Mouse (Mus musculus) right cerebral cortex, postnatal 25 days (tissue): ENCODE data around the gene Ankrd9.
A peak's percentile ranks its signal among the peaks of the same experiment; 100 is the strongest.

Source experiments
- DNase-seq: peaks from one replicate; pipeline ENCODE4 v3.0.0; 2022

Ankrd9 gene

DNA sequence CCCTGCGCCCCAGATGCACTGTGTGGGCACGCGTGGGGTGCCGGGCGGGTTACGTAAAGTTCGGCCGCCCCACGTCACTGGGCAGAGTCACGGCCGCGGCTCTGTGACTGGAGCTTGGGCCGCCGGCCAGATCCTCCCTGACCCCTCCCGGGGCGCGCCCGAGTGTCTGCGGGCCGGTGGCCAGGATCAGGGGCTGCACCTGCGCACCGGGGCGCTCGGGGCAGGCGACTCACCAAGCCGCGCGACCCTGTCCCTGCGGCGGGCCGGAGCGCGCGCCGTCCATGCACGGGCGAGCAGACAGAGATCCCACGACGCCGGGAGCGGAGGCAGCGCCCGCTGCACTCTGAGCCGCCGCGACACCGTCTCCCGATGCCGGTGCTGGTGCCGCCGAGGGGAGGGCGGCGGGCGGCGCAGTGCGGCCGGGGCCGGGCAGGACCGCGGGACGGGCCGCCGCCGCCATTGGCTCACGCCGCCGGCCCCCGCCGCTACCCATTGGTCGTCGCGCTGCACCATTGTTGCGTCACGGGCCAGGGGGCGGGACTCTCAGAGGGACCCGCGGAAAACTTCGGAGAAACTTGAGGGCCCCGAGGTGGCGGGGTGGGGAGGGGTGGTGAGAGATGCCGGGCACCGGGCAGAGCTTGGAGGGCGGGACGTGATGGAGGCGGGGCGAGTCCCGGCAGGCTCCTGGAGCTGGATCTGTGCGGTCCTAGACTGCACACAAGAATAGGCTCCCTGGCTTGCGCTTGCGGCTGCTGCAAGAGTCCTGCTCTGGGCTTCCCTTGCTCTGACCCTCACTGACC, at the start of gene Ankrd9:
TSS of gene Ankrd9 (minus strand) at position 434 of the 800 bp plus-strand sequence.
- peak; percentile 95 for DNase-seq

DNA sequence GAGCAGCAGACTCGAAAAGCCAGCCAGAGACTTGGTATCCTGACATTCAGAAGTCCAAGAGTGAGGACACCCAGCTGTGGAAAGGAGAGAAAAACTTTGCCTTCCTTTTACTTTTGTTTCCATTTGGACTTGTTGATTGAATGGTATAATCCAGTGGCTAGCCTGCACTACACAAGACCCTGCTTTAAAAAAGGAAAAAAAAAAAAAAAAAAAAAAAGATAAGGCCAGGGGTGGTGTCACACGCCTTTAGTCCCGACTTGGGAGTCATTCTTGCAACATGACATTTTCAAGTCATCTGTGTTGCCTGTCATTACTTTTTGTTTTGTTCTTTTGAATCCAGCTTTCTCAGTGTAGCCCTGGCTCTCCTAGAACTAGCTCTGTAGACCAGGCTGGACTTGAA, 42.7 kb upstream of the Ankrd9 start:
- DNase-seq = no peak

DNA sequence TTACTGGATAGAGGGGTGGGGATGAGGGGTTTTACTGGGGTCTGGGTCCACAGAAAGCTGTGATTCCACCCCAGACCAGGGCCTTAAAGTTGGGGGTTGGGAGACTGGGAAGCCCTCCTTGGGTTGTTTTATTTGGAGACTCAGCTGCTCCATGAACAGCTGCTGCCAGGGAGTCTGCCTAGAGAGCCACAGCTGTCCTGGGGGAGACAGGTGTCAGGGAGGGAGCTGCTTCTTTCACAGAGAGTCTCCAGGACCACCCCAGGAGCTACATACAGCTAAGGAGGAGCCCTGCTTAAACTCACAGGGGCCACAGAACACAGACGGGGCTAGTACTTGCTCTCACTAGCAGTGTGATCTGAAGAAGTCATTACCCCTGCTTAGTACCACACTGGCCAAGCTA, 42.3 kb upstream of the Ankrd9 start:
- no peak for DNase-seq

DNA sequence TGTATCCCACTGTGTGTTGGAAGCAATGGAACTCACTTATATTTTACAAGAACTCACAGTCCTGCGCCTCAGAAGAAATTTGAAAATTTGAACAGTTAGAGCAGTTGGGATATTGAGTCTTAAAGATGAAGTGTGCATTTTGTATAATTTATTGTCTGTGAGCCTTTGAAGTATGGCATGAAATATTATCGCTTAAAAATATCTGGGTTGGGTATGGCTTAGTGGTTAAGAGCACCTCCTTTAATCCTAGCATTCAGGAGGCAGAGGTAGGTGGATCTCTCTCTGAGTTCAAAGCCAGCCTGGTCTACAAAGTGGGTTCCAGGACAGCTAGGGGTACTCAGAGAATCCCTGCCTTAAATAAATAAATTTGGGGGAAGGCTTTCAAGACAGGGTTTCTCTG, 40.2 kb upstream of the Ankrd9 start:
- no peak for DNase-seq

DNA sequence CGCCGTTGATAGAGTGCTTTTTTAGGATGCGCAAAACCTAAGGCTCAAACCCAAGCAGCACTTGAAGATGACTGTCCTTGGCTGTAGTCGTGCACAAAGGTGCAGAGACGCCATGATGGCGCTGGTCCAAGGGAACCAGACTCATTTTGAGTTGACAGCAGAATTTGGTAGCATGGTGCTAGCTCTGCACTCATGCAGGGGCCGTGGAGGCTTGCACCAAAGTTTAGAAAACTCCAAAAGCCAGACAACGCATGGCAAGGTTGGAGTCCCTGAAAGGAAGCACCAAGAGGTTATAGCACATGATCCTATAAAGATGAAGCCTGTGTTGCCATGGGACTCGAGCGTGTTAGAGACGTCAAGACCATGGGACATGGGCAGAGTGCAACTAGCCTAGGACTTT, 39.2 kb upstream of the Ankrd9 start:
- DNase-seq = no peak

DNA sequence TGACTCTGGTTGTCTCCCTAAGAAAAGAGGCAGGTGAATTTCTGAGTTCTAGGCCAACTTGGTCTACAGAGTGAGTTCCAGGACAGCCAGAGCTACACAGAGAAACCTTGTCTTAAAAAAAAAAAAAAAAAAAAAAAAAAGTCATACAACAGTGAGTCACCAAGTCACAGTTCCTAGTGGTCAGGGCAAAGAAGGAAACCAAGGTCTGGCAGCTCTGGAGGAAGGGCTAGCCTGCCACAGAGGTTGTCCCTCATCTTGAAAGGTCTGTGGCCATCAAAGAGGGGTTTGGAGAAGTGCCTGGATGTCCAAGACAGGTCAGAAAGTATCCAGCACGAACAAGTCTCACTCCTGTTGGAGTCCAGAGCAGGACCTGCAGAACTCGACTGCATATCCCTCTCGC, 38.0 kb upstream of the Ankrd9 start:
- DNase-seq = no peak

DNA sequence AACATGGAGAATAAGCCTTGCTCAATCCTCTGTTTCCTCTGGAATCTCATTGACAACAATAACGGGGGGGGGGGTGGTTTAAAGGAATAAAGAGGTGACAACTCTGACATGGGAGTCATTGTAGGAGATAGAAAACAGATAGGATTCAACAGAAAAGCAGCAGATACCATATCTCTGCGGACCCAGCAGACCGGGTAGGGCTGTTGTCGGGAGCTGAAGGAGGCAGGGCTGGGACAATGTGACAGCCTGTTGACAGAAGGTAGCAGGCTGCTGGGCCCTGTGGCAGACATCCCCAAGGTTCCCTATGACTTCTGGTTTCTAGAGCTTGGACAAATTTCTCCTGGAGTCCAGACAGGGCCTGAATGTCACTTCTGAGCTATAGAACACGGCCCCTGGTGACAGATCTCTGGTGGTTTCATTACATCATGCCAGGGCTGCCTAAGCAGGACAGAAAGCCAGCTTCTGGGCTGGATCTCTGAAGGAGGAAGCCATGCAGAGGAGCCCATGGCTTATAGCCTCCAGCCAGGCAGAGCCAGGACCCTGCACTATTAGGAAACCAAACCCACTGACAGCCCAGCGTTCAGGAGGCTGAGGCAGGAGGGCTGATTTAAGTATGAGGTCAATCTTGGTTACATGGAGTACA, 30.9 kb upstream of the Ankrd9 start:
- DNase-seq = no peak

DNA sequence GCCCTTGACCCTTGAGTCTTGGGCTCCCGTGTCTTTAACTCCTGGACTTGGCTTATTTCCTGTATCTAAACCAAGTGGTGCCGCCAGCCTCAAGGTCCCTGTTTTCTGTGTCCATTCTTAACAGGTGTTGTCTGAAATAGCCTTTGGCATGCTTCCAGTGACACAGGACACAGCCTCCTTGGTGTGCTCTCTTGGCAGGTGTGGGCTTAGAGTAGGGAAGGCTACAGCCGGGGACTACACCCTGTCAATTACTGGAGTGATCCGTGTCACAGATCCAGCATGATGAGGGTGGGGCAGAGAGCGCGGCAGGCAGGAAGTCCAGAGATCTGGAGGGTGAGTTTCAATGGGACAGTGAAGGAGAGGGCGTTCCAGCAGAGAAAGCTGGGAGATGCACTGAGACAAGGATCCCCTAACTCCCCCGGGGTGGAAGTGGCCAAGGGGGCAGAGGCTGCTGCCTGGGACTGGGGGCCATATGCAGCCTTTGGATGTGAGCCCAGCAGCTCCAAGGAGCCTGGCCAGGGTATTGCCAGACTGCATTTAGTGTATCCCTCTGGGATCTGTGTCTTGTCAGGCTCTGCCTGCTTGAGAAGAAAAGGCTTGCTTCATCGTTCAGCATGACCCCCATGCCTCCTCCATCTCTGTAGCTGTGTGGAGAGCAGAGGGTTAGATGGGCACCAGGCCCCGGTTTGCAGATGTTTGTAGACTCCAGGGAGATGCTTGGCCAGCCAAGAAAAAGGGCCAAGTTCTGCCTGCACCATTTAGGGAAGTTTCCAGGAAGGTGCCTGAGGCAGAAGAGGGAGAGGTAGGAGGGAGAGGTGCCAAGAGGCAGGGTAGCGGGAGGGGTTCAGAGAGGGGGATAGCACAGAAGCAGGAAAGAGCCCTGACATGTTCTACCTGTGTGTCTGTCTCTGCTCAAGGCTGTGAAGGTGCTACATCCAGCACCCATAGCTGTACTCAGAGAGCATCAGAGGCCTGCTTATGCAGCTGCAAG, 30.0 kb upstream of the Ankrd9 start:
- DNase-seq = no peak

DNA sequence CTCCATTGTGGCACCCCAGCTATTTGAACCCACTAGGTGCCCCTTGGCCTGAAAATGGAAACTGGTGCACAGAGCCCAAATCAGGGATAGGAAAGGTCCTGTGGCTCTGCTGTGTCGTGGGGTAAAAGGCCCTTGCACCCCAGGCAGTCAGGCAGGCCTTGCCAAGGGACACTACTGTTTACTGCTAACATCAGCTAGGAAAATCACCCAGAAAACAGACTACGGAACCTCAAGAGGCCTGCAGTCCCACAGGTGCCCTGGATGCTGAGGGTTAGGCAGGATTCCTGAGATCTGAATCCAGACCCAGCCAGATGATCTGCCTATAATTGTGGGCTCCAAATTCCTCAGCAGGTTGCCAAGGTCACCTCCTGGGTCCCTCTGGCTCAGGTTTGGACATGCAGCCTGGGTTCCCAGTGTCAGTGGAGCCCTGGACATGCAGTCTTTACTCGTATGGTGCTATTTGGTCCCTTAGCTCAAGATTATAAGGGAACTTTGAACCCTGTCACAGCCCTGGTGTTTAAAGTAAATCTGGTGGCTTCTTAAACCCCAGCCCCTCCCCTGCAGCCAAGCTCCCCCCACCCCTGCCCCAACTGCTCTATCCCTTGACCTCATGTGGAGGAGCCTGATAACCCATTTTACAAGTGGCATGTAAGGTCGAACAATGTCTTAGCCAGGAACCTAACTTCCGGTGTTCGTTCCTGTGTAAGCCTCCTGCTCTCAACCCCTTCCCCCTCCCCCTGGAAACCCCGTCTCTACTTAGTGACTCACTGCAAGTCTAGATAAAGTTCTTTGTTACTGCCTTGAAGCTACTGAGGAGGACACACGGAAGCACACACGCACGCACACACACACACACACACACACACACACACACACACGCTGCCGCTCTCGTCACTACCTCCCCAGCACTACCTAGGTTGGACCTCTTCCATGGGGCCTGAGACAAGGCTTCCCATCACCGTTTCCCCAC, 28.6 kb upstream of the Ankrd9 start:
- no peak for DNase-seq

DNA sequence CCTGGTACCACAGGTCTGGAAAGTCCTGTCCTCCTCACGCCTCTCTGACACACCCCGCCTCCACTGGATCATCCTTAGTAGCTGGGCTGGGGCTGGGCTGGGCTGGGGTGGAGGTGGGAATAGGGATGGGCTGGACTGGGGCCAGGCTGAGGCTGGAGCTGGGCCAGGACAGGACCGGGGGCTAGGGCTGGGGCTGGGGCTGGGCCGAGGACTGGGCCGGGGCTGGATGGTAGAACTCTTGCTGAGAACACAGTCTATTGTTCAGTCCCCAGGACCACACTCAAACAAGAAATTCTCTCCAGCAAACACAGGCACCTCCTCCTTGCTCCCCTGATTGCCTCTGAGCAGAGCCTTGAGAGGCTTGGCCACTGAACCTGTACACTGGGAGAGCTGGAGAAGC, 27.5 kb upstream of the Ankrd9 start:
- DNase-seq = no peak

DNA sequence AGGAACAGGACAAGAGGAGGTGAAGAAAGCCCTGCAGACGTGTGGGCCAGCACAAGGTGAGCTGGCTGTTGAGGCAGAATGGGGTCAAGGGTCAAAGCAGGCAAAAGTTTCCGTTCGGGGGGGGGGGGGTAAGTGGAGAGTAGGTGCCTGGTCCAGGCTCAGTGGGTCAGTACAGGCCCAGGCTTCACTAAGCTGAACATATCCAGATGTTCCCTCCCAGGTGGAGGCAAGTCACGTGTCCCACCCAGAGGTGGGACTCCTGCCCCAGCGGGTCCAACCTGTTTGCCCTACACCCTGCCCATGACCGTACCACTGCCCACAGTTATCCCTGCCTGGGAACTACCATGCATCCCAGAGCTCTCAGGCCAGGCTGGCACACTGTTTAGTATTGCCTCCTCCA, 27.0 kb upstream of the Ankrd9 start:
- DNase-seq = no peak

DNA sequence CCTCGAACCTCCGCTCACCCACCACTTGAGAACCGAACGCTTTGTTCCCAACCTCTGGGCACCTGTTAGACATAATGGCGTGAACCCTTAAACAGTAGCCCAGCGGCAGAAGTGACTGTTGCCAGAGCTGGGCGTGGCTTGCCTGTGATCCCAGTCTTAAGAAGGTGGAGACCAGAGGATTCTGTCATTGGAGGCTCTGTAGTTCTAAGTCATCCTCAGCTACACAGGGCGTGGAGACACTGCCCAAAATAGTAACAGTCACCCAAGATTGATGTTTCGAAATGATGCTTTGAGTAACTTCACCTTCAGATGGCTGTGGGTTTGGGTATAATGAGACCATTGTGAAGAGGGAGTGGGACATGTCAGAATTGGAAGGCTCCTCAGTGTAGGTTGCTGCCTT, 25.3 kb upstream of the Ankrd9 start:
- DNase-seq = no peak

DNA sequence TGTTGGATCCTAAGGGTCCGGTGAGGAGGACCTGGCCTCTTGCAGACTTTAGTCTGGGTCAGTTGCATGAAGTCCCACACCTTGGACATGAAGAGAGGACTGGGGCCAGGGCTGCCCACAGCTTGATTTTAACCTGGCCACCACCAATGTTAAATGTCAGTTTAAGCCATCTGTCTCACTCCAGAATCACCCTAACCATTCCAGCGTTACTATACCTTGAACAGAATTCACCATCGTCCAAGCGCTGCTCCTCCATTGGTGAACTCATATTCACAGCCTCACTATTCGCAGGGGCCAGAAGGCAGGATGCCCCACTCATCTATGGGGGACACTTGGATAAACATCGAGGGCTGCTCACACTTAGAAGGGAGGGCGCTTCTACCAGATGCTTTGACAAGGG, 22.1 kb upstream of the Ankrd9 start:
- no peak for DNase-seq

DNA sequence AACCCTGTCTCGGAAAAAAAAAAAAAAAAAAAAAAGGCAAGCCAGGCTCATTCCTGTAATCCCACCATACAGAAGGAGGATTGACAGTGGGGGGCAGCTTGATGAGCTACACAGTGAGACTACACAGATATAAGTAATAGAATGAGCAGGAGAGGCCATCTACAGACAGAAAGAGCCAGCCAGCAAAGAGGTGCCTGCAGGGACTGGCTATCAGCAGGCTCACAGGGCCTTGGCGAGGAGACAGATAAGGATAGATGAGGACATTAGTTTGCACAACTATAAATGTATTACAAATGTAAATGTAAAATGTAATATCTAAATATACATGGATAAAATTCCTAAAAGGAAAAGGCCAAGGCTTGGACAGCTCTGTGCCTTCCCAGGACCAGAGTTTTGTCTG, 21.0 kb upstream of the Ankrd9 start:
- DNase-seq = no peak

DNA sequence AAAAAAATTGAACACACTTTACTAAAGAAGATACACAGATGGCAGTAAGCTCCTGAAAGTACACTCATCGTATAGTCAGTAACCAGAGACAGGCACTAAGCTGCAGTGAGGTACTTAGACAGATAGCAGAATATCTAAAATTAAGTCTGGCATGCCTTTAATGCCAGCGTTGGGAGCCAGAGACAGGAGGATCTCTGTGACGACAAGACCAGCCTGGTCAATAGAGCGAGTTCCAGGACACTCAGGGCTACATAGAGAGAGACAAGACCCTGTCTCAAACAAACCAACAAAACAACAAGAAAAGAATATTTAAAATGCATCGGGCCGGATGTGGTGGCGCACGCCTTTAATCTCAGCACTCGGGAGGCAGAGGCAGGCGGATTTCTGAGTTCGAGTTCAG, 19.3 kb upstream of the Ankrd9 start:
- no peak for DNase-seq

DNA sequence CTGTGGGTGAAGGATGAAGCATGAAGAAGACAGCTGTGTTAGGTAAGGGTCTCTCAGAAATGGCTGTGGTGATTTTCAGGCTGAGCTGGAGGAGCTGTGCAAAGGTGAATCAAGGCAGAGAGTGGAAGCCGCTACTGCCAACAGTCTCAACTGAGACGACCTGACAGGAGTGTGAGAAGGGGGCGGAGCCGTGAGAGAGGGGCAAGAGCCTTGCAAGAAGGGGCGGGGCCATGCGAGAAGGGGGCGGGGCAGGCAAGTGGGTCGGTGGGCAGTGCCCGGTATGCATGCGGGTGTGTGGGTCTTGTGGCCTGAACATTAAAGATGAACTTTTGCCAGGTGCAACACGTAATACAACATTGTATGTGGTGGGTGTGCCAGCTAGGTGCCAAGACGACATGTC, 15.8 kb upstream of the Ankrd9 start:
- no peak for DNase-seq

DNA sequence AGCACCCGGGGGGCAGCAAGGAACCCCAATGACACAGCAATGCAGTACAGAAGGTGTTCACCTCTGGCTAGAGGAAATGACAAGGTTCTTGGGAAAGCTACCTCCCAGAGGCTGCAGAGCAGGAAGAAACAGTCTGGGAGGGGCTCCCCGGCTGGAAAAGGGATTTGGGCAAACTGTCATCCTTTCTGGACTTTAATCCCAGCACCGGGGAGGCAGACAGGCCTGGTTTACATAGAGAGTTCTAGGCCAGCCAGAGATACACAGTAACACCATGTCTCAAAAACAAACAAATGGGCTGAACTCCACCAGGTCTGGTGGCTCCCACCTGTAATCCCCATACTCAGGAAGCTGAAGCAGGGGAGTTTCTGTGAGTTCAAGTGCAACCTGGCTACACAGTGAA, 14.4 kb upstream of the Ankrd9 start:
- no peak for DNase-seq

DNA sequence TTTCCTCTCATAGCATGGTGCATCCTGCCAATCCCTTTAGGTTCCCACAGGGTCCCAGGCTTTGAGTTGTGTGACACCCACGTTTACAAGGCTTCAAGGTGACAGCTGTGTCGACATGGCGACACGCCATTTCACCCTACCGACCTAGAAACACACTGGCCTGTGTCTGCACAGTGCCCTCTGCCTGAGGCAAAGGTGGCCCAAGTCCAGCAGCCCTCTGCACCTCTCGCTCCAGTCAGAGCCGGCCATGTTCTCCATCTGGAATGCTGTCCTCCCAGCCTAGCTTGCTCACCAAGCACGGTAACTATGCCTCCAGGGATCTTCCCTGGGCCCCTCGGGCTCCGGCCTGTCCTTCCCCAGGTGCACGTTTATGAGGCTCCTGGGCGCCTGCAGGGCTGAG, 13.9 kb upstream of the Ankrd9 start:
- no peak for DNase-seq

DNA sequence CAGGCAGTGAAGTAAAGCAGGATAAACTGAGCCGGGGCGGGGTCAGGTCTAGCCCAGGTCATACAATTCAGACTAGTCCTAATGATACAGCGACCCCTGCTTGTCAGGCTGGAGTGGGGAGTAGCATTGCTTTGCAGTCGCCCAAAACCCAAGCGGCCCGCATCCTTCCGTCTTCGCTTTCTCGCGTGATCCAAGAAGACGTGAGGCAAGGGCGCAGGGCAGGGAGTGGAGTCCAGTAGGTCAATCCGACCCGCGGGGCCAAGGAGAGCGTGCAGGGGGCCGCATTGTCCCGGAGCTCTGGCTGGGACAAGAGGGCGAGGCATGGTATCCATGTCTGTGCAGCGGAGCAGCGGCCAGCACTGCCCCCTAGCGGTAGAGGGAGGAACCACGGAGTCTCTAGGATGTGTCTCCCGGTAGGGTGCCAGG, 13.3 kb upstream of the Ankrd9 start:
- peak; percentile 81 for DNase-seq

DNA sequence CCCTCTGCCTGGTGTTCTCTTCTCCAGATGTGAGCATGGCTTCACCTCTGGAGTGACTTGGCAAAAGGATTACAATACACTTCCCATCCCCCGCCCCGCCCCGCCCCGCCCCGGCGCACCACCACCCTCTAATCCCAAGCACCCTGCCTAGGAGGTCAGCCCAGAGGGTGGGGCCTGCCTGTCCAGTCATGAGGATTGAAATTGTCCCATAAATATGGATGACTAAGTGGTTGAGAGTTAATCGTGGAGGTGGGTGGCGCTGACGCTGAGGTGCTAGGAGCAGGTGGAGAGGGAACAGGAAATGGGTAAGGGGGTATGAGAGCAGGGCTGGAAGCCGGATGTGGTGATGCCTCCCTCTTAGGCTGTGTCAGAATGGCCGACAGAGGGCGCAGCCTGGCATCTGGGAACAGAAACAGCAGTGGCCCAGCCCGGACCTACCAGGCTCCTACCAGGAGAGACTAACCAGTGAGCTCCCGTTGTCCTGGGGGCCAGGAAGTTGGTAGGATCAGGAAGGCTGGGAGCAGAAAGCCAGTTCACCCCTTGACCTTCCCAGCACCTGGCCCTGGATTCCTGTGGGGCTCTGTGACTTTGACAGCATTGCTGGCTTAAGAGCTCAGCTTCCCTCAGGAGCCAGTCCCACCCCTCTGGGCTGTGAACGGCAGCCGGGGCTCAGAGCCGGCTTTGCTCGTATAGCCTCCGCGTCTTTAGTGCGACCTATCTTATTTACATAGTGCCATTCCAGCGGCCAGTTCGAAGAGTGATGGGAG, 12.7 kb upstream of the Ankrd9 start:
- DNase-seq = peak; percentile 32

DNA sequence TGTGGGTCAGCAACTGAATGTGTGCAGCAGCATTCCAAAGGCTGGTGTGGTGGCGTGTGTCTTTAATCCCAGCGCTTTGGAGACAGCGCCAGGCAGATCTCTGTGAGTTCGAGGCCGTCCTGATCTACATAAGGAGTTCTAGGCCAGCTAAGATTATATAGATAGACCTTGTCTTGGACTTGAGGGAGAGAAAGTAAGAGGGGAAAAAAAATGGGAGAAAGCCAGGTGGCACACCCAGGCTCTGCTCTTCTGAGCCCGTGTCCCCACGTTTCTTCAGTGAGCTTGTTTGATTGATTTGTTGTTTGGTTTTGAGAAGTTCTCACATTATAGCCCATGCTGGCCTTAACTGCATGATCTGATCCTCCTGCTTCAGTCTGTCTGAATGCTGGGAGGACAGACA, 11.7 kb upstream of the Ankrd9 start:
- DNase-seq = no peak

DNA sequence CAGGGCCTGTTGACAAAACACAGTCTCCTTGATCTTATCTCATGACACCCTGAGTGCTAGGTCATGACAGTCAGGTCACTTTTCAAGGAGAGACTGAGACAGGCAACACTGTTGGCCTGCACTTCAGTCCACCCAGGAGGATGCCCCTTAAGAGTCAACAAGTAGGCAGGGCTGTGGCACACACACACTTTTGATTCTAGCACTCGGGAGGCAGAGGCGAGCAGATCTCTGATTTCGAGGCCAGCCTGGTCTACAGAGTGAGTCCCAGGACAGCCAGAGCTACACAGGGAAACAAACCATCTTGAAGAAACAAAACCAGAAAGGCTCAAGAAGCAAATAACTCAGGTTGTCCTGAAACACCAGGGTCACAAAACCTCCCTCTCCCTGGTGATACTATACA, 10.6 kb upstream of the Ankrd9 start:
- DNase-seq = no peak
